Mouse (Mus musculus): ENCODE measurements around the gene Gpr68.

Gpr68 gene

DNA sequence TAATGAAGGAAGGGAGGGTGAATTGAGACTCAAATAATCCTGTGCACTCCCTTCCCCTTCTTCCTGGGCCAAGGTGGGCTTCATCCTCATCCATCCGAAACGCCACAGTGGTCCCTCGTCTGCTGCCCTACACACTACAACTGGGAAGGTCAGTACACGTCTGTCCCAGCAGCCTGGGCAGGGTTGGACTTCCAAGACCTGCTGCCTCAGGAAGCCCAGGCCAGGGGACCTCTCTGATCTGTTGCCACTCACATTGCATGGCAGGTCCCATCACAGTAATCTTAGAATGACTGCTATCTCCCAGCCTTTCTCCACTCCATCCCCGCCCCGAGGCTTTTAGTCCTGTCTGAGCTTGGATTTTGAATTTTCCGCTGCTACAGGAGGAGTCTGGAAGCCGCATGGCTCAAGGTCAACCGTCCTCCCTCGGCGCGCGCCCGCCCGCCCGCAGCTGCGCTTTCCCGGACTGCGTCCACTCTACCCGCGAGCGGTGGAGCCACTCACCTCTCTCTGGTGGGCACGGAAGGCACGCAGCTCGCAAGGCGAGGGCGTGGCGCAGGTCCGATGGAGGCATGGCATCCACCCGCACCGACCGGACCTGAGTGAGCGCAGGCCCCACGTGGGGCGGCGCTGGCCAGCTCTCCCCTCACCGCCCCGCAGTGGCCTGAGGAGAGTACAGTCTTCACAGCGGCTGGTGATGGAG lies at the start of gene Gpr68:
Gene Gpr68, minus strand, starts transcription at position 601 of the 700 bp plus-strand sequence.
- no peak for DNase-seq (ENCODE audit: low spot score in 2 of 2)

DNA sequence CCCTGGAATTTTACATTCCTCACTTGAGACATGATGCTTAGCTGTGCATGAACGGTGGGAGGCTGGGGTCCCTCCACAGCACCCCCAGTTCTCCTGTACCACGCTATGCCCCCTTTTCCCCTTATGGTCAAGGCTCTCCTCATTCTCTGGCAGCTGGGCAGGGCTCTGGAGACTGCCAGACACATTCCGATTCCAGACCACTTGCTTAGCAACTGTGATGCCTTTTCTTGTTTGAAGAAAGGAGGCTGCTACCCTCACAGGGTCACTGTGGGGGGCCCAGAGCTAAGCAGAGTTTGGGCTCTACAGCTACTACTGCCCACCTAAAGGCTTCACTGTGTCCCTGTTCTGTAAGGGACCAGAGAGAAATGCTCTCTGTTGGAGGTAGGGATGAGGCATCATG lies 49.3 kb upstream of the Gpr68 start:
- DNase-seq (ENCODE audit: low spot score in 2 of 2) = no peak

DNA sequence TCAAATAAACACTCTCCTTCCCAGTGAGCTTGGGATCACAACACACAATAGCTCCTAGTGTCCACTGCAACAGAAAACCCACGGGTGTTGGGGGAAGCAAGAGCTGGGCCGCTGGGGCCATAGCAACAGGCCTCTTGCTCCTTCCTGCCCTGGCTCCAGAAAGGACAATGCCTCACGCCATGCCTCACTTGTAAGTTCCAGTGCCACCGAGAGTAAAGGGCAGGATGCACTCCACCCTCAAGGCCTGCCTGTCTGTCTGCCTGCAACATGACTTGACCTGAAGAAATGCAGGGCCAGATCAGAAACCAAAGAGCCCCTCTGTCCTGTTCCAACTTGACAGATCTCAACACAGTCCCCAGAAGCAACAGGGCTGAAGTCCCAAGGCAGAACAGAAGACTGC lies 48.8 kb upstream of the Gpr68 start:
- DNase-seq (ENCODE audit: low spot score in 2 of 2) = no peak

DNA sequence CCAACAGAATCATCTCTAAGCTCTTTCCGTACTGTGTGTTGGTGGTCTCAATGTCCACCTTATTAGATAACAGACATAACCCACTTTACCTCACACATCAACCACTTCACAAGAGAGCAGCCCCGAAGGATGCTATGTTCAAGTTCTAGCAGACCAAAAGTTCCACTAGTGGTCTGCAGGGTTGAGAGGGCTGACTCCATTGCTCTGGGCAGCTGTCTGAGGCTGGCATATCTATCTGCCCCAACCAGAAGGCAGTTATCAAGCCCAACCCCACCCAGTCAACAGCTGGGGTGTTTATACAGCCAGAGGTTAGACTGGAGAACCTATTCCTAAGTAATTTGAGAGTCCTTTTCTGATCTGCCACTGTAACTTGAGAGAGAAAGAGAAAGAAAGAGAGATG lies 48.0 kb upstream of the Gpr68 start:
- DNase-seq (ENCODE audit: low spot score in 2 of 2) = no peak

DNA sequence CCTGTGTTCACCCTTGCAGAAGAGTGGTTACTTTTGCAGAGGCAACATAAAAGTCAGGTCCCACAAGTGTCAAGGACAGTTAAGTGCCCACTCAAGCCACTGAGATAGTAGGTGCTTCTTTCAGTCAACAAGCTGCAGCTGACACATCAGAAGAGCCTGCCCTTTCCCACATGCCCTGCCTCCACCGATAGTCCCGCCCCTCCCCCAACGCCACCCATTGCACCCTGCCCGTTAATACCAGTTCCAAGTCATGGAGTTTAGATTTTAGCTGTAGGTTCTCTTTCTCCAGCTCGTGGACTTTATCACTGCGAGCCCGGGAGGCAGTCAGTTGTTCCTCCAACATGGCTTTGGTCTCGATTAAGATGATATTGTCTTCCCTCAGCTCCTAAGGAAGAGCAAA lies 45.9 kb upstream of the Gpr68 start:
- no peak for DNase-seq (ENCODE audit: low spot score in 2 of 2)

DNA sequence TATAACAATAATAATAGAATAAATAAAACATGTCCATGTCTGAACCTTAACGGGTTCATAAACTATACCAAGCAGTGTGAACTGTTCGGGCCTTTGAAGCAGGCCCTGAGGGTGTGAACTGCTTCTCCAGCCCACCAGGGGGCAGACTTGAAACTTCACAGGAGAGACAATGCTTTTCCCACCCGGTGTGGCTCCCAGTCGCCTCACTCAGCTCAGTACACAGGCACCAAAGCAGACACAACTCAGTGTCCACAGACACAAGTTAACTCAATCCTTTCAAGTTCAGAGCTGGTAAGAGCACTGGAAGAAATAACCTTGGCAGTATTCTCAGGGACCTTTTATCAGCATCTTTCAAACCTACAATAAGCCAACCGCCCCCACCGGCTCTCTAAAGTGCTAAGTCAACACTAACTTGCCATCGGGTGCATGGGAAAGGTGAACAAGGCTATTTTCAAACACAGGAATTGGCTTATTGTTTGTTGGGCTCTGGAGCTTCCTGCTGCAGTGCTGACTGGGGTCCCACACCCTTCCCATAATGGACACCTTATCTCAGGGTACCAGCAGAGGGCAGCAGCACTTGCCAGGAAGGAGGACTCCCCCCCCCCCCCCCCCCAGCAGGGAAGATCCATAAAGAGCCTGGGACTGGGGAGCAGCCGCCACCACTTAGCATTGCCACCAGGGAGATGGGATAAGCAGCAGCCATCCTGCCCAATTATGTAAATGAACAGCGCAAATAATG lies 44.4 kb upstream of the Gpr68 start:
- DNase-seq (ENCODE audit: low spot score in 2 of 2) = peak; percentile 60 to 82

DNA sequence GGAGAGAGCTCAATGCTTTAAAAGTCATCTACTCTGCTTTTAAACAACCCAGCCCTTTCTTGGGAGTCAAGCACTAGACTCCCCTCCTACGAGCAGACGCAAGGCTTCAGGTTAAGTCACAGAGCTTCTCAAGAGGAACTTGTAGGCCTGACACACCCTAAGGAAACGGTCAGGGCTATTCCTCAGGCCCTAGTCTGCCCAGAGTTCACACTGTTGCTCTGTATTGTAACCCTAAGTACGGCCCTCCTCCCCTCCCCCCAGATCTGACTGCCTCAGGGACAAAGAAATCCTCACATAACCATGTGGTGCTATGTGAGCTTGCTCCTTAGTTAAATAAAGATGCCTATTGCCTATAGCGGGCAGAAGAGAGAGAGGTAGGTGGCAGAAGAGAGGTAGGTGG lies 41.1 kb upstream of the Gpr68 start:
- no peak for DNase-seq (ENCODE audit: low spot score in 2 of 2)

DNA sequence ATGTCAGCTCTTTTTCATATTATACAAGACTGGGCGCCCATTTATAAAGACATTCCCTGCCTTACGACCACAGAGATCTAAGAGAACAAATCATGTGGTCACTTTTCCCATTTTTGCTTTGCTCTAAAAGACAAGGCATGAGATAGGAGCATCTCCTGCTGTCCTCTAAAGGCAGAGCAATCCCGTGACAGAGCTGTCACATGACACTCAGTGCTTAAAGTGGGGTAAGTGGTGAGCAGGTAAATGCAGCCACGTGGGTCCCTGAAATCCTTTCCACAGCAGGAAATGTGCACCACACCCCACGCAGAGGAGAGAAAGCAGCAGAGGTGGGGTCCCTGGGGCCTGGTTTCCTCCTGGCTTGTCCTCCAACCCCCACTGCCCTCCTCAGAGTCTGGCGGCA lies 40.0 kb upstream of the Gpr68 start:
- no peak for DNase-seq (ENCODE audit: low spot score in 2 of 2)

DNA sequence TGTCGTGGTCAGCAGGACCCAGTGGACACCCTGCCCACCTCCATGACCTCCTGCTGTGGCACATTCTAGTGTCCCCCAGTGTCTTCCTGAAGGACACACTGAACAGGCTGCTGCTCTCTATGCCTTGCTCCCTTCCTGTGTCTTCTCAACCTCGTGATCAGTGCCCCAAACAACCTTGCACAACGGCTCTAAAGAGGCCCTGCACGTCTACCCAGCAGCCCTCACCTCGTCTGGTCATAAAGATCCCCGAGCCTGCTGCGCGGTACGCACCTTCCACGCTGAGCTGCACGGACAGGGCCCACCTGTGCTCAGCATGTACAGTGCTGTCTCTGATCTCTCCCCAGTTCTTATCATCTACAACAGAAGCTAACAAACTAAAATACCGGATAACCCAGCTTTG lies 38.0 kb upstream of the Gpr68 start:
- no peak for DNase-seq (ENCODE audit: low spot score in 2 of 2)

DNA sequence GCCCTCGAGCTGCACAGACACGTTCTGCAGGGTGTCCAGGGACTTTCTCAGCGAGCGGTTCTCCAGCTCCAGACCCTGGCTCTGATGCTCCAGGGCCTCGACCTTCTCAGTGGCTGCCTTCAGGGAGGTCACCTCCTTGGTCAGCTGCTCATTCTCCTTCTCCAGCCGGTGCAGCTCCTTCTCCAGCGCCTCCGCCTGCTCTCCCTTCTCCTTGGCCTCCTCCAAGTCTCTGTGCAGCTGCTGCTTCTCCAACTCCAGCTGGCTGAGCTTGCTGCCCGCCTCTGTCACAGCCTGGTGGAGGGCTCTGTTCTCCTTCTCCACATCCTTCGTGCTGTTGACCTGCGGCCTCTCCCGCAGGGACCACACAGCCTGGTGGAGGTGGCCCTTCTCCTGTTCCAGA lies 37.5 kb upstream of the Gpr68 start:
- DNase-seq (ENCODE audit: low spot score in 2 of 2) = no peak

DNA sequence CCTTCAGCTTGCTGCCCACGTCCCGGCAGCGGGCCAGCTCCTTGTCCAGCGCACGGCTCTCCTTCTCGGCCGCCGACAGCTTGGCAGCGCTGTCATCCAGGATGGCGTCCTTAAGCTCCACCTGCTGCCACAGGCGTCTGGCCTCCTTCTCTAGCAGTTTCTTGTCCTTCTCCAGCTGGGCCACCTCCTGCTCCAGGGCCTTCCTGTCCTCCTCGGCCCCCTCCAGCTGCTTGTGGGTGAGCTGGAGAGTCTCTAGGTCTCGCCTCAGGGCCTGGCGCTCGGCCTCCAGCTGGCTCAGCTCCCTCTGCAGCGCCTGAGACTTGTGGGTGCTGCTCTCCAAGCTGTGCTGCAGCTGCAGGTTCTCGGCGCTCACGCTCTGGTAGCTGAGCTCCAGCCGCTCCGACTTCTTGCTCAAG lies 36.9 kb upstream of the Gpr68 start:
- no peak for DNase-seq (ENCODE audit: low spot score in 2 of 2)

DNA sequence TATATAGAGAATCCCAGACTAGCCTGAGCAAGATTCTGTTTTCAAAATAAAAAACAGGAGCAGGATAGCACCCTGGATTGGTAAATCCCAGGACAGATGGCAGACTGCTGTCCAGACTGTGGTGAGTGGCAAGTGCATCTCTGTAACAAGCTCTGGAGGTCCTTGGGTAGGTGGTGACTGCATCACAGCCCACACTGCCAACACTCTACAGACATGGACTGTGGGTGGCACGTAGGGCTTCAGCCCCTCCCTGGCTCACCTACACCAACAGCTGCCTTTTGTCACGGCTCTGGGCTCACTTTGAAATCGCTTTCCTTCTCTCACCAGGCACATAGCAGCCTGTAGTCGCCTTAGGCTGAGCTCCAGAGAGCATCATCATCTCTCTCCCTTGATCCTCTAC lies 35.1 kb upstream of the Gpr68 start:
- DNase-seq (ENCODE audit: low spot score in 2 of 2) = no peak

DNA sequence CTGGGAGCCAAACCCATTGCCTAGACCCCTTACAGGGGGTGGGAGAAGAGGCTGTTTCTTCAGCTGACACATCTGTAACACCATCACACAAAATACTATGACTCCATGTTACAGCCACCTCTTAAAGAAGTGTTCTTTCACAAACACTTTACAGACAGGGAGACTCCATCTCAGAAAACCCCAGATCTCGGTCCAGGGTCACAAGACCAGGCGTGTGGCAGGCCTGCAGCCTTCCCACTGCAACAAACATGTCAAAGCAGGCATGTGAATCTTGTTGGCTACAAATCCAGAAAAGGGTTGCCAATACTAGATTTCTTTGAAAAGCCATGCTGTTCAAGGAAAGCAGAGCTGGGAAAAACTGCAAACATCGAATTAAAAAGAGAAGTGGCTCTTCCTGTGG lies 33.4 kb upstream of the Gpr68 start:
- no peak for DNase-seq (ENCODE audit: low spot score in 2 of 2)

DNA sequence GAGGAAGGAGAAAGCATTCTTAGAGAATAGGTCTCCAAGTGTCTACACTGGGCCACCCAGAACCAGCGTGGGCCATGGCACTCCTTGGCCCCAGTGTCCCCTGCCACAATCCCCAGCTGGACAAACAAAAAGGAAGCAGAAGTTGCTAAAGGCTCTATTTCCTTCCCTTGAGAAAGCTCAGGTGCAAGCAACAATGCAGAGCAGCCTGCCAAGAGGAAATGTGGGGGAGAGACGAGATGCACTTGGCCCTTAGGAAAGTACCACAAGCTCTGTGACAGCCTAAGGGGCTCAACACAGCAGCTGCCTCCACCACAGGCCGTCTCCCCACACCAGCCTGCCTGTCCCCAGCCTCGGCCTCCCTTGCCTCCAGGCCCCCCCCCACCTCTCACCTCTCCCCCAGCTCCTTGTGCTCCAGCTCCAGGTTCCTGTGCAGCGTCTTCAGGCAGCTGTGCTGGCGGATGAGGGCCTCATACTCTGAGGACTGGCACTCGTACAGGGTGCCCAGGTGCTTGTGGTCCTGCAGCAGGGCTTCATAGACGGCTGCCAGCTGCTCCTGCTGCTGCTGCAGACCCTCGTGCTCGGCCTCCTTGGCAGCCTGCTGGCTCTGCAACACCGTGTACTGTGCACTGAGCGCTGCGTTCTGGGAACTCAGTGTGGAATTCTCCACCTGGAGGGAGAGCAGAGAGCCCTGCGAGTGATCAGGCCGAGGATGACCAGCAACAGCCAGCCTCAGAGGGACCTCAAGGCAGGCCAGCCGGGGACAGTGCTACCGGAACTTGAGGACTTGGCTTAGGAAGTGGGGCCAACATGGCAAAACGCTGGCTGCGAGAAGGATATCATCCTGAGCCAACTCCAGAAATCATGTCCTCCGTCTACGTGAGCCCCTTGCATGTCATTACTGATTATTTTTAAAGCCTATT lies 29.7 kb upstream of the Gpr68 start:
- DNase-seq (ENCODE audit: low spot score in 2 of 2) = peak; percentile 18

DNA sequence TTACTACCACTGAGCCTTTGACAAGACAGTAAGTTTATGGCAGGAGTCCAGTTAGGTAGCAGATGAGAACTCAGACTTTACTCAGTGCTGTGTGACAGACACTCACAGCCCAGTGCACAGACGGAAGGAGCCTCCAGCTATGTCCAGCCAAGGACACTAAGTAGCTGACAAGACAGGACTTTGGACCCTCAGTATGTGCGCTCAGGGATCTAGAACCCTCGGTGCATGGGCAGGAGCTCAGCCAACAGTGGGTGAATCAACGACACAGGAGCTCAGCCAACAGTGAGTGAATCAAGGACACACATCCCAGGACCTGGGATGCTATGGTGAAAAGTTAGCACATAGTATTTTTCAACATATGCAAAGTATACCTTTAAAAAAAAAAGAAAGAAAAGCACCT lies 28.7 kb upstream of the Gpr68 start:
- no peak for DNase-seq (ENCODE audit: low spot score in 2 of 2)

DNA sequence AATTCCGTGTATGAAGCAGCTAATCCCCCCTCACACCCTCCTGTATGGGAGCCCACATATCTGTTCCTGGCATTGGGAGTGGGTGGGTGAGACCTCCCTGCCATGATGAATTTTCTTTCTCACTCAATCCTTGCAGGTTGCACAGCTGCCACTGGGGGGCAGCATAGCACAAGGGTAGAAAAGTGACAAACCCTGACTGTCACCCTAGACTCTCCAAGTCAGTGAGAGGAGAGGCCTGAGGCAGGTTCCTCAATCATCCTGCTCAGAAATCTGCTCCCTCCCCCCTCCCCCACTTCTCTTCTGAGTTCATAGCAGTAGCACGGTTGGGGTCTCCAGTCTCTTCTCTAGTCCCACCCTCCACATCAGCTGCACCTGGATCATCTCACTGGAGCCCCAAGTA lies 28.1 kb upstream of the Gpr68 start:
- peak; percentile 52 to 80 for DNase-seq (ENCODE audit: low spot score in 2 of 2)

DNA sequence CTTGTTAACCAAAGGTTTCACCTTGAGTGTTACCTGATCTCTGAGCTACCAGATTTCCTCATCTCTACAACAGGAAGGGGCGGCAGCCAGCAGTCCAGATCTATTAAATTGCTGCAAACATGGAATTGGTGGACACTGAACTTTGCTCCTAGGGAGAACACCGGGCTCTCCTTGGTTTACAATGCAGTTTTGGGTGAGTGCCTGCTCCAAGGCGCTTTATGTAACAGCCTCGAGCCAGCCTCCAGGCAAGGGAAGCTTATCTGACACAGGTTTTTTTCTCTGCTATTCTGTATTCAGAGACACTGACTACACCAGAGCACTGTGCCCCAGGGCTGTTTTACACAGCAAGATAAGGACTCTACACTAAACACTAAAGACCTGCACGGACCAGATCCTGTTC lies 26.8 kb upstream of the Gpr68 start:
- no peak for DNase-seq (ENCODE audit: low spot score in 2 of 2)

DNA sequence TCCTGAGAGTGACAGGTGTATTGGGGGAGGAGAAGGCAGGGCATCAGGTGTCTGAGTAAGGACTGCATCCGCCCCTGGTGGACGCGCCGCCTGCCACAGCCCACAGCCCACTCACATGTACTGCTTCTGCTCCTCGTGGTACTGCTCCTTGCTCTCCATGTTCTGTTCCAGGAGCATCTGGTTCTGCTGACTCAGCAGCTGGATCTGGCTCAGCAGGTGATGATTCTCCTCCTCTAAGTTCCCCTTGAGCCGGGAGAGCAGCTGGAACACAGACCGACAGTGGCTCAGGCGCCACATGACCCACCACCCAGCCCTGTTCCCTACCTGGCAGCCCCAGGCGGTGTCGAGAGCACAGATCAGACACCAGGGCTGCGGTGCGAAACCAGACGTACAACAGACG lies 23.7 kb upstream of the Gpr68 start:
- DNase-seq (ENCODE audit: low spot score in 2 of 2) = no peak

DNA sequence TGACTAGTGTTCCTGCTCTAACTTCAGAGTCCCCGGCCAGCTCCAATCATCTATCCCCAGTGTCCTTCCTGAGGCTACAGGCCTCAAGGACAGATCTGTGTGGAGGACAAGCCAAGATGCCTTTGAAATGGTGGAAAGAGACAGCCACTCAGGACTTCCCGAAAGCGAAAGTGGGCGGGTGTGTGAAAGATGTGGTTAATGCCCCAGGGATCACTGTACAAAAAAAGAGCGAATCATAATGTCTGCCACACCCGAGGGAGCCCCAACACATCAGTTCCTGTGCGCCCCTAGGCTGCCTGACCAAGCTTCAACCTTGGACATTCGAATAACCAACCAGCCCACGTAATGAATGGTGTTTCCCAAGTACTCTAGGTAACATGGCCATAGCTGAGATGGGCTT lies 20.3 kb upstream of the Gpr68 start:
- DNase-seq (ENCODE audit: low spot score in 2 of 2) = no peak

DNA sequence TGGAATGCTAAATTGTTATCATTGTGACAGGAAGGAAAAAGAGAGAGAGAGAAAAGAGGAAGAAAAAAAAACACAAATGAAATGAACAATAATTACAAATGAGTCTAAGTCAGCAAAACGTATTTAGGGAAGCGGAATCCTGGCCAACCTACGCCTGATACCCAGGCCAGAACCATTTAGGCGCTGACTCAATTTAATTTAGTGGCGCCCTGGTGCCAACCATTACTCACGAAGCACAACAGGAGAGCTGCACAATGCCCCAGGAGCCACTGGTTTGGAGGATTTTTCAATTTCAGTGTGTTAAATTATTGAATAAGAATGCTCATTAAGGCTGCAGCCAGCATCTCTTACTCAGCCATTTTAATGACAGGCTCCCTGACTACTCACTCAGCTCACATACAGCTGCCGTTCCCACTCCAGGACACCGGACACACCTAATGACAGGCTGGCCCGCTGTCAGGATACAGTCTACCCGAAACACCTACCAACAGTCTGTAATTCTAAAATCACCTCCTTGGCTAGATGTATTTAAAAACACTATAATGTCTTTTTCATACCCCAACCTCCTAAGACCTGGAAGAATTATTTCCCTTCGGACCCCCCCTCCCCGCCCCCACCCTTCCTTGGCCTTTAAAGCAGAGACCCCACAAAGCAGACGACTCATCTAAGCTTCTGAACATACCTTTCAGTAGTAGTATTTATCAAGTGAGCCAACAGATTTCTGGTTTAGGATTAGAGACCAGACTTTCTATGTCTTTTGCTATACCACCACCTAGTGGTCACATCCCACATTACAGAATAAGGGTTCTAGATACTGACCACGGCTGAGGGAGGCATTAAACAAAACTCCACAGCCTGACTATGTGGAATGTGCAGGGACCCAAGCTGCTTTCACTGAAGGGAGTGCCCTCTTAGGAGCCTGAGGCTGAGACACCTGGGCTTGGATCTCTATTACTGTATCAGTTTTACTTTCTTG lies 17.9 kb upstream of the Gpr68 start:
- DNase-seq (ENCODE audit: low spot score in 2 of 2) = peak in 1 of 2 experiments; percentile 73

DNA sequence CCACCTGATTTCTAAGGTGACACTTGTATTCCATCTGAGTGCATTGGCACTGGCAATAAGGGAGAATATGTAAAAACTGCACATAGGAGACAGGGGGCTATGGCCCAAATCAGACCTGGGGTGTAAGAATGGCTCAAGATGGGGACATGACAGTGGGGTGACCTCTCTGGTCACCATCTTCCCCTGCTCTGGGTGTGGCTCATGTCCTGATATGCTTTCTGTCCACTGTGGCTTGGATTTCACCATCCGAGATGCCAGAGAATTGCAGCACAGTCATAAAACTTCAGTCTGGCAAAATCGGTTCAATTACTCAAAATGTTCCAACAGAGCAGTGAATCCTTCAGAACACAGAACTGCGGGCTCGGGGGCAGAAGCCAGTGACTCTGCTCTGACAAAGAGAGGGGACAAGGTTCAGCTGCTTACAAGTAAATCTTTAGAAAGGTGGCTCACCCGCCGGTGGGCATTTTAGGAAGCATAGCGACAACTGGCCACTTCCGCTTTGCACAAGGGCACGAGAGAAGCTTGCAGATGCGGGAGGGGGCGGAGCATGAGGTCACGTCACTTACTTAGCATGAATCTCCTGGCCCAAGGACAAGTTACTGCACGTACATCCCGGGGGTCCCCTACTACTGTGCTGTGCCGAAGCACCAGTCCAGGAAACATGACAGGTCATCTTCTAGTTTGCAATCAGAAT lies 16.8 kb upstream of the Gpr68 start:
- no peak for DNase-seq (ENCODE audit: low spot score in 2 of 2)
